ENCODE assay signal across 19 mouse cellular contexts in genomic region chr10:4116653-4117052, GRCm38 (mm10).
DNase-seq lines count a peak whose midpoint lies in the region; ATAC-seq and TF ChIP-seq lines count a peak whose summit lies in the region.
"Had no signal": no experiment of that assay in that cellular context is flagged by ENCODE, and none has a peak within 500 bp of the region (broad histone marks: within the 10 kb centered on the region; RNA-seq: fewer than 3 reads in every experiment).

No protein-coding gene starts in this region.

- H3K36me3 ChIP-seq in heart, embryonic 13.5 days: 0 out of 2 replicates have a peak, but pooled peaks cover 5% of the 10 kb centered on the region
- no peaks in the 10 kb centered on the region for H3K36me3 ChIP-seq in kidney, postnatal 0 days (ENCODE audit: insufficient read depth, low read length)
- H3K36me3 ChIP-seq in stomach, embryonic 14.5 days (ENCODE audit: control insufficient read depth, insufficient read depth, low read length): no peaks in the 10 kb centered on the region
- H3K36me3 ChIP-seq in thymus, adult 2 months (ENCODE audit: control insufficient read depth, insufficient read depth, low read length): no peaks in the 10 kb centered on the region
- H3K36me3 ChIP-seq: forebrain, embryonic 12.5 days; midbrain, embryonic 15.5 days had no signal

- H3K9ac ChIP-seq in heart, embryonic 13.5 days: no peak overlapping the region
- H3K9ac ChIP-seq in kidney, postnatal 0 days (ENCODE audit: low read depth, low read length): no peak overlapping the region
- H3K9ac ChIP-seq in stomach, embryonic 14.5 days (replicated peaks; ENCODE audit: low read depth, low read length): no peak overlapping the region
- H3K9ac ChIP-seq: forebrain, embryonic 12.5 days; hindbrain, embryonic 14.5 days; midbrain, embryonic 15.5 days had no signal

- TF ChIP-seq POLR2A in embryonic fibroblast, embryonic 13.5 days (IDR thresholded peaks at IDR 0.05; ENCODE audit: low read depth, low read length): no peak
- TF ChIP-seq POLR2A in thymus, adult 2 months (IDR thresholded peaks at IDR 0.05; ENCODE audit: control insufficient read depth, extremely low read depth, insufficient read depth, low read length, poor library complexity): no peak

- no peaks in the 10 kb centered on the region for H3K27me3 ChIP-seq in heart, embryonic 13.5 days (replicated peaks)
- no peaks in the 10 kb centered on the region for H3K27me3 ChIP-seq in kidney, postnatal 0 days (ENCODE audit: insufficient read depth, low read length)
- no peaks in the 10 kb centered on the region for H3K27me3 ChIP-seq in stomach, embryonic 14.5 days (ENCODE audit: control insufficient read depth, insufficient read depth, low read length)
- H3K27me3 ChIP-seq in thymus, adult 2 months (ENCODE audit: control insufficient read depth, insufficient read depth, low read length): no peaks in the 10 kb centered on the region
- H3K27me3 ChIP-seq: forebrain, embryonic 12.5 days; midbrain, embryonic 15.5 days had no signal

- peaks cover 46% of the 10 kb centered on the region for H3K4me1 ChIP-seq in heart, embryonic 13.5 days
- H3K4me1 ChIP-seq in kidney, postnatal 0 days (replicated peaks; ENCODE audit: insufficient read depth, low read length): peaks cover 36% of the 10 kb centered on the region
- H3K4me1 ChIP-seq in embryonic fibroblast, embryonic 13.5 days (ENCODE audit: control insufficient read depth, insufficient read depth, low read length): peaks cover 31% of the 10 kb centered on the region
- H3K4me1 ChIP-seq in stomach, embryonic 14.5 days (ENCODE audit: control insufficient read depth, insufficient read depth, low read length): peaks cover 30% of the 10 kb centered on the region
- peaks cover 9% of the 10 kb centered on the region for H3K4me1 ChIP-seq in thymus, adult 2 months (replicated peaks; ENCODE audit: control insufficient read depth, insufficient read depth, low read length)

- no peaks in the 10 kb centered on the region for H3K9me3 ChIP-seq in heart, embryonic 13.5 days
- H3K9me3 ChIP-seq in kidney, postnatal 0 days (replicated peaks; ENCODE audit: low read length): no peaks in the 10 kb centered on the region
- H3K9me3 ChIP-seq in stomach, embryonic 14.5 days (ENCODE audit: control insufficient read depth, low read depth, low read length): no peaks in the 10 kb centered on the region
- H3K9me3 ChIP-seq: forebrain, embryonic 12.5 days; midbrain, embryonic 15.5 days had no signal

- H3K4me3 ChIP-seq in heart, embryonic 13.5 days: no peak overlapping the region
- H3K4me3 ChIP-seq in kidney, postnatal 0 days (replicated peaks; ENCODE audit: low read depth, low read length): no peak overlapping the region
- no peak overlapping the region for H3K4me3 ChIP-seq in embryonic fibroblast, embryonic 13.5 days (ENCODE audit: insufficient read depth, low read length)
- no peak overlapping the region for H3K4me3 ChIP-seq in stomach, embryonic 14.5 days (ENCODE audit: low read depth, low read length)
- no peak overlapping the region for H3K4me3 ChIP-seq in thymus, adult 2 months (ENCODE audit: control insufficient read depth, insufficient read depth, low read length)
- H3K4me3 ChIP-seq: forebrain, embryonic 12.5 days; layer of hippocampus, adult 2 months; midbrain, embryonic 15.5 days had no signal

- no peak for TF ChIP-seq CTCF in kidney, postnatal 0 days (IDR thresholded peaks at IDR 0.05; ENCODE audit: low read depth)
- no peak for TF ChIP-seq CTCF in embryonic fibroblast, embryonic 13.5 days (IDR thresholded peaks at IDR 0.05; ENCODE audit: borderline replicate concordance, insufficient read depth, low read length)
- TF ChIP-seq CTCF in thymus, adult 2 months (IDR thresholded peaks at IDR 0.05; ENCODE audit: borderline replicate concordance, control insufficient read depth, extremely low read depth, insufficient read depth, low read length, poor library complexity): no peak

- no peak for DNase-seq in heart, adult 11 months
- DNase-seq in kidney, postnatal 0 days (ENCODE audit: low spot score): peak; percentile 81
- no peak for DNase-seq in kidney, postnatal 14 days
- DNase-seq in thymus, adult 2 months: no peak
- DNase-seq in T-cell, adult 2 months (ENCODE audit: low spot score): no peak
- DNase-seq: adrenal gland, postnatal 25 days; cerebellum, adult 9-10 months; gastrocnemius, postnatal 10 days; heart, postnatal 10 days; kidney, adult 18-20 months; thymus, adult 18-20 months had no signal

- peak overlapping the region; percentile 74 for H3K27ac ChIP-seq in heart, embryonic 13.5 days (replicated peaks)
- H3K27ac ChIP-seq in kidney, postnatal 0 days: peak overlapping the region; percentile 67
- H3K27ac ChIP-seq in embryonic fibroblast, embryonic 13.5 days (ENCODE audit: insufficient read depth, low read length): peak overlapping the region; percentile 62
- peak overlapping the region; percentile 93 for H3K27ac ChIP-seq in stomach, embryonic 14.5 days (ENCODE audit: low read length)
- H3K27ac ChIP-seq in thymus, adult 2 months (ENCODE audit: control insufficient read depth, insufficient read depth, low read length): no peak overlapping the region
- H3K27ac ChIP-seq: forebrain, embryonic 12.5 days; hindbrain, embryonic 14.5 days; layer of hippocampus, adult 2 months; midbrain, embryonic 15.5 days had no signal

- H3K4me2 ChIP-seq in heart, embryonic 13.5 days: peak overlapping the region; percentile 36; the same call in 1 of the 2 replicates
- no peak overlapping the region for H3K4me2 ChIP-seq in kidney, postnatal 0 days (ENCODE audit: low read length)
- H3K4me2 ChIP-seq in stomach, embryonic 14.5 days (replicated peaks; ENCODE audit: low read depth, low read length): peak overlapping the region; percentile 22
- H3K4me2 ChIP-seq: forebrain, embryonic 12.5 days; hindbrain, embryonic 14.5 days; midbrain, embryonic 15.5 days had no signal

- ATAC-seq in heart, embryonic 13.5 days (ENCODE audit: extremely low read depth, insufficient number of reproducible peaks, low FRiP score, low TSS enrichment): no peak
- no peak for ATAC-seq in kidney, postnatal 0 days (replicated peaks; ENCODE audit: low FRiP score, low read depth)
- ATAC-seq in stomach, embryonic 14.5 days (ENCODE audit: insufficient number of reproducible peaks, insufficient read depth, low FRiP score, low read depth): no peak
- ATAC-seq: activated CD4-positive, CD25-positive, alpha-beta regulatory T cell, adult 4 months; midbrain, embryonic 15.5 days had no signal
